Mouse (Mus musculus) layer of hippocampus, adult 9-11 months (tissue): ENCODE measurements around the gene Stx2.

Experiments
- DNase-seq: peaks from one replicate; pipeline ENCODE4 v3.0.0; 2022

Stx2 gene

GRCm38 (mm10) chr5:128952291-128953195 lies 55.8 kb downstream of the Stx2 start:
- peak; percentile 48 for DNase-seq

GRCm38 (mm10) chr5:128951472-128951871 lies 56.9 kb downstream of the Stx2 start:
- DNase-seq = no peak

- DNase-seq = no peak
Measured at GRCm38 (mm10) chr5:128947093-128947492, 61.3 kb downstream of the Stx2 start.

- DNase-seq = no peak
Measured at GRCm38 (mm10) chr5:128940436-128940835, 67.9 kb downstream of the Stx2 start.

- no peak for DNase-seq
Measured at GRCm38 (mm10) chr5:128935359-128935899, 72.9 kb downstream of the Stx2 start.
